Mouse (Mus musculus) lung, embryonic 16.5 days (tissue): ENCODE results near the gene Aff3. TPM values are rescaled to one million over a fixed set of nuclear protein-coding genes. Genes with fewer than 3 reads are reported as not detected.
A peak's percentile ranks its signal among the peaks of the same experiment; 100 is the strongest.

ENCODE experiments used
- ATAC-seq: fragments of 200-750 bp; cut with Nextera tagmentation; 2 replicates; pipeline ENCODE4 v1.8.0; 2017; ENCODE audit warnings: low read depth, mild to moderate bottlenecking, moderate library complexity
- H3K27ac ChIP-seq: fragments of 300-500 bp; sonication (generic); 2 replicates; pipeline ENCODE4 v1.5.1; 2014; ENCODE audit warnings: mild to moderate bottlenecking, control low read depth, low read length
- H3K27me3 ChIP-seq: fragments of 300-500 bp; sonication (generic); 2 replicates; pipeline ENCODE4 v1.6.1; 2014; ENCODE audit warnings: low read depth, low read length, mixed read lengths; ENCODE audit not compliant: control insufficient read depth, insufficient read depth
- H3K36me3 ChIP-seq: fragments of 300-500 bp; sonication (generic); 2 replicates; pipeline ENCODE4 v1.6.1; 2014; ENCODE audit warnings: low read length; ENCODE audit not compliant: control insufficient read depth, insufficient read depth
- H3K4me1 ChIP-seq: fragments of 300-500 bp; sonication (generic); replicated peaks from 2 replicates; pipeline ENCODE4 v1.6.1; 2014; ENCODE audit warnings: low read length, mixed read lengths; ENCODE audit not compliant: control insufficient read depth, insufficient read depth
- H3K4me2 ChIP-seq: fragments of 300-500 bp; sonication (generic); 2 replicates; pipeline ENCODE4 v1.6.1; 2014; ENCODE audit warnings: low read depth, low read length, control low read depth
- H3K4me3 ChIP-seq: fragments of 300-500 bp; sonication (generic); 2 replicates; pipeline ENCODE4 v1.5.1; 2014; ENCODE audit warnings: mild to moderate bottlenecking, low read length, control low read depth
- H3K9ac ChIP-seq: fragments of 300-500 bp; sonication (generic); 2 replicates; pipeline ENCODE4 v1.6.1; 2014; ENCODE audit warnings: low read length, control low read depth
- H3K9me3 ChIP-seq: fragments of 300-500 bp; sonication (generic); 2 replicates; pipeline ENCODE4 v1.6.1; 2016; ENCODE audit warnings: low read length; ENCODE audit not compliant: control insufficient read depth
- WGBS: fragments of 180-500 bp; shearing (Covaris S2); extraction: QIAGEN DNeasy Blood & Tissue Kit; methylation state at CpG from one replicate; pipeline ENCODE4 v1.1.7; 2014; 5-methylcytosine and 5-hydroxymethylcytosine counted together
- polyA plus RNA-seq: library from polyadenylated mRNA; unstranded; fragments of >200 nt; fragmentation: Nextera tagmentation; extraction: Ambion mirVana; gene quantifications from 2 replicates; pipeline ENCODE4 v1.2.1, GENCODE M21; 2015

Gene Aff3
- polyA plus RNA-seq, 1 experiment from 2014 or later, result 2.6 TPM

DNA sequence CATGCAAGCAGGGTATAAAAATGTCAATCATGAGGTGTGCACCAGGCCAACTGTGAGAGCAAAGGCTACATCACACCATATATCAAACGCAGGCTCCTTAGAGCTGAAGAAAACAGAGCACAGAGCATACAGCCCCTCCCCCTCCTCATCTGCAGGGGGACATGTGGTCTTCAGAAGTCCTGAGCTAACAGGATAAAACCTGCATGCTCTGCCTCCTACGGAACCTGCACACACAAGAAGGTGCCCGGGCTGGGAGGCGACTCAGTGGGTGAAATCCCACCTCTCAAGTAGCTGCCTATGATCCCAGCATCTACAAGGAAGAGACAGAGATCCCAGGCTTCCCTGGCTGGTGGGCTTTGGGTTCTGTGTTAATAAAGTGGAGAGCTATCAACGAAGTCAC is 70.0 kb downstream of the Aff3 start:
- Histone ChIP-seq H3K36me3 (no peaks in the 10 kb centered on the region), H3K9ac (no peak overlapping the region), H3K9me3 (no peaks in the 10 kb centered on the region), H3K27ac (no peak overlapping the region), H3K4me2 (no peak overlapping the region), H3K27me3 (no peaks in the 10 kb centered on the region), H3K4me1 (peaks cover 5% of the 10 kb centered on the region), H3K4me3 (no peak overlapping the region)
- 60% methylated on average over 5 of the region's 5 CpGs for WGBS
- ATAC-seq, result no peak

DNA sequence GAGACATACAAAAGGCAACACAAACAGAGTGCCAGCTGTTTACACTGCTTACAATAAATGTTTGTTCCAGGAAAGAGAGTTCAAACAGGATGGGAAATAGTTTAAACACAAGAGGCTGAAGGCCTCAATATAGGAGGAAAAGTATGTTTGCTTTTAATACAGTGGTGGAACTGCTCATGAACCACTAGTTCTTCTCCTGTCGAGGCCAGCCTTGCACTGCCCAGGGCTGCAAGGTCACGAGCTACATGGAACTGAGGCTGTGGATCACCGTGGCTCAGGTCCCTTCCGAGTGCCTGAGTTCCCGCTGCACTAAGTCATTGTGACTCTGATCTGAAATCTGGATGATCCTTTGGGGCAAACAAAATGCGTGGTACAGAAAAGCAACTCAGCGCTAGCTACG is 73.6 kb downstream of the Aff3 start:
- Histone ChIP-seq H3K36me3 (no peaks in the 10 kb centered on the region), H3K4me3 (no peak overlapping the region), H3K9ac (no peak overlapping the region), H3K4me2 (no peak overlapping the region), H3K27ac (no peak overlapping the region), H3K27me3 (no peaks in the 10 kb centered on the region), H3K9me3 (no peaks in the 10 kb centered on the region), H3K4me1 (peaks cover 4% of the 10 kb centered on the region)
- ATAC-seq, result no peak; the same call in 1 of the 2 replicates
- WGBS, result 46% methylated on average over 8 of the region's 8 CpGs

DNA sequence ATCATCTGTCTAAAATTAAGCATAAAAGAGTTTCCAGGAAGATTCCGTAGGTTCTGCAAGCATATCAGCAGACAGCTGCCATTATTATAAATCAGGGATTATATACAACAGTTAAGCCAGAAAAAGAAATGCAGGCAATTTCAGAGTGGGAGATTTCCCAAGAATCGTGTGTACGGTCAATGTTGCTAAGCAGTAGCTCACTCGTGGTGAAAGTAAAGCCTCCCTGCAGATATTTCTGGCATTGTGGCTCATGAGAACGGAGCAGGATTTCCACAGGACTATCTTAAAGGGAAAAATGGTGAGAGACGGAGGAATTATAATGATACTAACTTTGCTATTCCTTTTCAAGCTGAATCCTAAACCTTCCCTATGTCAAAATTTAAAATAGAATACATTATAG is 76.0 kb downstream of the Aff3 start:
- no peaks in the 10 kb centered on the region for H3K36me3 ChIP-seq
- 80% methylated on average over 6 of the region's 6 CpGs for WGBS
- no peaks in the 10 kb centered on the region for H3K9me3 ChIP-seq
- H3K4me3 ChIP-seq, result no peak overlapping the region
- peaks cover 4% of the 10 kb centered on the region for H3K4me1 ChIP-seq
- H3K4me2 ChIP-seq, result no peak overlapping the region
- no peak for ATAC-seq
- no peaks in the 10 kb centered on the region for H3K27me3 ChIP-seq
- no peak overlapping the region for H3K9ac ChIP-seq
- H3K27ac ChIP-seq, result no peak overlapping the region

DNA sequence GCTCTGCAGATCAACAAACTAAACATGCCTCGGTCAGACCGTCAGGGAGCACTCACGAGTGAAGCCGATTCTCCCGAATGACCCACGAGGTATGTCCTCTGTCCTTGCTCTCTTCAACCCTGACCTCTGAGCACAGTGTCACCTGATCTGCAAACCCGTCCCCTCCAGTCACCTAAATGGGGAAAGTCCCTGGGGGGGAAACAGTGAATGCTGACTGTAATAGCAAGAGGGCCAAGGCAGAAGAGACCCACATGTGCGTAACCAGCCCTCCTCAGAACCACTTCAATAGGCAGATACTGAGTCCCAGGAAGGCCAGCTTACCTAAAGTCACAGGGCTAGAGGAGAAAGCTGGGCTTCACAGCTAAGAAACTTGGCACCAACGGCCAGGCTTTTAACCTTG is 82.4 kb downstream of the Aff3 start:
- no peaks in the 10 kb centered on the region for H3K9me3 ChIP-seq
- no peak overlapping the region for H3K4me2 ChIP-seq
- no peak overlapping the region for H3K4me3 ChIP-seq
- H3K36me3 ChIP-seq, result no peaks in the 10 kb centered on the region
- no peaks in the 10 kb centered on the region for H3K27me3 ChIP-seq
- no peak for ATAC-seq
- H3K27ac ChIP-seq, result no peak overlapping the region
- whole genome bisulfite sequencing, result 65% methylated on average over 9 of the region's 9 CpGs
- no peaks in the 10 kb centered on the region; the same call in none of the 2 replicates for H3K4me1 ChIP-seq
- H3K9ac ChIP-seq, result no peak overlapping the region

DNA sequence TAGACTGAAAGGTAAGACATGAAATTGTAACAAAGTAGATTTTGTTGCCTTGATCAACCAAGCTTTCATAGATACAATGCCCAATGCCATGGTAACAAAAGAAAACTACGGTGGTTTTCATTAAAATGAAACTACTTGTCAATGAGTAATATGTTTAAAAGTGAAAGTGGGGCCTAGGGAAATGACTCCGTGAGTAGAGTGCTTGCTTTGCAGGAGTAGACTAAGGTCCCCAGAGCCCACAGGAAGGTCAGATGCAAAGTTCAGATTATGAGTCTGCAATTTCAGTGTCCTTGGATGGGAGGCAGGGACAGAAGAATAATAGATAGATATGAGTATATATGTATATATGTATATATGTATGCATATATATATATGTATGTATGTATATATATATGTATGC is 84.2 kb downstream of the Aff3 start:
- Histone ChIP-seq H3K4me2 (no peak overlapping the region), H3K36me3 (no peaks in the 10 kb centered on the region), H3K9ac (no peak overlapping the region), H3K4me3 (no peak overlapping the region), H3K9me3 (no peaks in the 10 kb centered on the region), H3K4me1 (no peaks in the 10 kb centered on the region; the same call in none of the 2 replicates), H3K27ac (no peak overlapping the region), H3K27me3 (no peaks in the 10 kb centered on the region)
- WGBS, result 78% methylated on average over 2 of the region's 2 CpGs
- no peak for ATAC-seq

DNA sequence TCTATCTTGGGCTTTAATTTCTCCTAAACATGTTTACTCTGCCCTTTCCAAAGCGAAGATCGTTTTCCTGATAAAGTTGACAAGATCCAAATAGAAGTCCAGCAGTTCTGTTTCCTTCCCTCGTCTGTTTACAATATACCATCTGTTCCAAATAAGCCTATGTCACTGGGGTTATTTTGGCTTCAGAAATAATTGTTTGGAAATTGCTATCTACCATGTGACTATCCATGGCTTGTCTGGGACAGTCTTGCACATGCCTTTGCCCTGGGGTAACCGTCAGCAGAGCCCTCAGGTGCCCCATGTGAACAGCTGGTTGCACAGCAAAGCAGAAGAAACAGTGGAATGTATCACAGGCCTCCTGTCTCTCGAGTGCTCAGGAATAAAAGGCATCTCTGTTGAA is 86.4 kb downstream of the Aff3 start:
- Histone ChIP-seq H3K9ac (no peak overlapping the region), H3K4me1 (no peaks in the 10 kb centered on the region; the same call in none of the 2 replicates), H3K27ac (no peak overlapping the region), H3K4me2 (no peak overlapping the region), H3K9me3 (no peaks in the 10 kb centered on the region), H3K27me3 (no peaks in the 10 kb centered on the region), H3K36me3 (no peaks in the 10 kb centered on the region), H3K4me3 (no peak overlapping the region)
- 31% methylated on average over 5 of the region's 5 CpGs for WGBS
- peak; percentile 81 for ATAC-seq

DNA sequence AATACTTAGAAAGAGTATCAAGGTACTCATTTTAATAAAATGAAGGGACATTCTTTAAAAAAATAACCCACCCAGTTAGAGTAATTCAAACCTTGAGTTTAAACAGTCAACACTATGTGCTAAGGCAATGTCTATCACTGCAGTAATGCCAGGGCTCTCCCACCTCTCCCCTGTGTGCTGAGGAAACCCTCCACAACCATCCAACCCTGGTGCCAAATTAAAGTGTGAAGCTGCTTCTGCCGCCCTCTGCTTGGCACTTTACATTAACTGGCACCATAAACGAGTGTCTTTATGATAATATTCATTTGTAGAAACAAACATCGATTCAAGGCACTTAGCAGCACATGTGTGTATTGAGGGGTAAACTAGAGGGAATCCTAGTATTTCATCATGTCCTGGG is 97.0 kb downstream of the Aff3 start:
- H3K9ac ChIP-seq, result no peak overlapping the region
- H3K9me3 ChIP-seq, result no peaks in the 10 kb centered on the region
- no peak overlapping the region for H3K4me3 ChIP-seq
- no peaks in the 10 kb centered on the region for H3K36me3 ChIP-seq
- no peak overlapping the region for H3K27ac ChIP-seq
- 49% methylated on average over 3 of the region's 3 CpGs for WGBS
- ATAC-seq, result no peak
- H3K4me2 ChIP-seq, result no peak overlapping the region
- peaks cover 12% of the 10 kb centered on the region for H3K4me1 ChIP-seq
- no peaks in the 10 kb centered on the region; the same call in 1 of the 2 replicates for H3K27me3 ChIP-seq

DNA sequence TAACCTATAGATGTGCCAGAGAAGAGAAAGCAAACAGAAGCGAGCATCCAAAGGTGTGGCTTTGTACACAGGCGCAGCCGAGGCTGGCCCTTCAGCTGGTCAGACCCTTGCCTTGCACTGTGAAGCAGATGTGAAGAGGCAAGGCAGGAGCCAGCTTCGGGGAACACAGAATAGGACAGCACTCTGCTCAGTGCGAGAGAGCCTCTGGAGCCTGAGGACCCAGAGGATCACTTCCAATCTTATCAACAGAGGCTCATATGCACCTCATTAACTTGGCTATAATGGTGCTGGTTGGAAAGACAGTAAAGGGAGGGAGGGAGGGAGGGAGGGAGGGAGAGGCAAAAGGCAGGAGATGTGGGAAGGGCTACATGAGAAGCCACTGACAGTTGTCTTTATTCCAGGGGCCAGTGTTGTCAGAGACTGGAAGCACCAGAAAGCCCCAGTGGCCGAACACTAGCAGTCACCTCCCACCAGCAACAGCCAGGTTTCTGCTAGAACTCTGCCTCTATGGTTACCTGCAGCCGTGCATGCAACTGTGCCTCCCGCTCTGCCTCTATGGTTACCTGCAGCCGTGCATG is 98.6 kb downstream of the Aff3 start:
- H3K9me3 ChIP-seq, result no peaks in the 10 kb centered on the region
- ATAC-seq, result peak; percentile 92
- H3K9ac ChIP-seq, result no peak overlapping the region
- no peak overlapping the region for H3K27ac ChIP-seq
- WGBS, result 32% methylated on average over 9 of the region's 9 CpGs
- no peak overlapping the region for H3K4me2 ChIP-seq
- H3K36me3 ChIP-seq, result no peaks in the 10 kb centered on the region
- H3K27me3 ChIP-seq, result no peaks in the 10 kb centered on the region; the same call in 1 of the 2 replicates
- peaks cover 12% of the 10 kb centered on the region for H3K4me1 ChIP-seq
- H3K4me3 ChIP-seq, result no peak overlapping the region

DNA sequence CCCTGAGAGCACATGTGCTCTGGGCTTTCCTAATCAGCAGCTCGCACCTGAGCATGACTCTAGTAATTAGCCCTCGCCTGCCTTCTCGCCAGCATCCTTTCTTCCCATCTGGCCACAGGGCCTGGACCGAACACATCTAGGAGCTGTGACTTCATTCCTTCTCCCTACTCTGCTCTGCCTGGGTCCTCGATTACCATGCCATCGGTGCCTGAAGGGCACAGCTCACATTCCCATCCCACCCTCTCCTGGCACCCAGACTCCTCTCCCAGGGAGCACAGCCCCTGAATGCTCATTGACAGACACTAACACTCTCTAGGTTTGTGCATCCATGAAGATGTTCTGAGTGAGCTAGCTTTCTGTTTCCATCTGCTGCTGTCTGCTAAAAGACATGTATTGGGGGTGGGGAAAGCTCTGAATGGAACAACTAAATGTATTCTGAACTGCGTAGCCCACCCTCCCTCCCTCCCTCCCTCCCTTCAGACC is 99.4 kb downstream of the Aff3 start:
- WGBS, result 57% methylated on average over 7 of the region's 7 CpGs
- Histone ChIP-seq H3K9me3 (no peaks in the 10 kb centered on the region), H3K27ac (no peak overlapping the region), H3K27me3 (no peaks in the 10 kb centered on the region; the same call in 1 of the 2 replicates), H3K4me3 (no peak overlapping the region), H3K36me3 (no peaks in the 10 kb centered on the region), H3K9ac (no peak overlapping the region), H3K4me2 (no peak overlapping the region), H3K4me1 (peaks cover 12% of the 10 kb centered on the region)
- ATAC-seq, result no peak
